Mouse (Mus musculus): ENCODE data around the gene Rbfox1. TPM values are rescaled to one million over a fixed set of nuclear protein-coding genes. Genes with fewer than 3 reads are reported as not detected.

Gene Rbfox1
- total and polyA plus RNA-seq, 3 experiments: not detected

DNA sequence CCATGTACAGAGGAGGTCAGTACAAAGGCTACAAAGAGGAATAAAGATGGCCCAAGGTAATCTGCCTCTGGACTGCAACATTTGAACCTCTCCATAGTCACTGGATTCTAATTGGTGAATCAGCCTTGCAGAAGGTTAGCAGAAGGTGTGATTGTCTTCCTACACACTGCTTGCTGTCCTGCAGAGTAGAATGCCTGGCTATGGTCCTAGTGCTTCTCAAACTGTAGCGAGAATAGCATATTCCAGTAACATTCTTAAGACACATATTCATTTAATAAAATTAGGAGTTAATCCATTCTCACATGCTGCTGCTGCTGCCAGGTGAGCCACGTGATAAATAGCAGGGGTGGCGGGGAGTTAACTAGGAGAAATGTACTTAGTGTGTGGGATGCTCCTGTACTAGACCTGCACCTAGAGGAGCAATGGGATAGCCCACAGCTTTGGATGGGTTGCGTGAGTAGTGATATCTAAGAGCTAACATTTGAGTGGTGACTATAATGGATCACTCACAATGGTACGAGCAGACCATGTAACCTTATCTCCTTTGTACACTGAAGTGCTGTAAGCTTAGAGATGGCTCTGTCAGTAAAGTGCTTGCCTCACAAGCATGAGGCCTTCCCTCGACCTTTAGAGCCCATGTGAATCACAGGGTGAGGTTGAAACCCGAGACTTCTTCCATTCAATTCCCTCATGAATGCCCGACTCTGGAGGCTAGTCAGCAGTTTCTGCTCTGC lies 511.7 kb downstream of the Rbfox1 start:
- Histone ChIP-seq H3K36me3 (replicated peaks) (no peaks in the 10 kb centered on the region), H3K9me3 (replicated peaks) (peaks cover 6% of the 10 kb centered on the region; the same call in 1 of the 2 replicates), H3K27me3 (ENCODE audit: insufficient read depth, low read length) (no peaks in the 10 kb centered on the region), H3K4me1 (ENCODE audit: insufficient read depth, low read depth, low read length) (no peaks in the 10 kb centered on the region), H3K4me3 (ENCODE audit: low read depth, low read length) (no peak overlapping the region)
- ATAC-seq (ENCODE audit: extremely low read depth, insufficient number of reproducible peaks, low FRiP score, poor library complexity, severe bottlenecking): no peak
- no peak for TF ChIP-seq GATA1 (IDR thresholded peaks at IDR 0.05; ENCODE audit: borderline replicate concordance, low read length)
- TF ChIP-seq GATA2 (IDR thresholded peaks at IDR 0.05; ENCODE audit: borderline replicate concordance, low read depth, low read length): no peak
- TF ChIP-seq TAL1 (conservative IDR thresholded peaks at IDR 0.05; ENCODE audit: low read depth, low read length): no peak
- TF ChIP-seq POLR2AphosphoS5 (IDR thresholded peaks at IDR 0.05; ENCODE audit: insufficient replicate concordance, low read depth, low read length): no peak
- TF ChIP-seq CTCF (IDR thresholded peaks at IDR 0.05; ENCODE audit: low read depth, low read length): no peak
- no peak for DNase-seq (ENCODE audit: low spot score)

GRCm38 (mm10) chr16:6397635-6398034 lies 512.5 kb downstream of the Rbfox1 start:
- H3K27me3 ChIP-seq (ENCODE audit: insufficient read depth, low read length): no peaks in the 10 kb centered on the region
- no peak overlapping the region for H3K4me3 ChIP-seq (ENCODE audit: low read depth, low read length)
- H3K9me3 ChIP-seq (replicated peaks): peaks cover 6% of the 10 kb centered on the region; the same call in 1 of the 2 replicates
- ATAC-seq (ENCODE audit: extremely low read depth, insufficient number of reproducible peaks, low FRiP score, poor library complexity, severe bottlenecking) (no peak), DNase-seq (ENCODE audit: low spot score) (no peak)
- TF ChIP-seq GATA1 (IDR thresholded peaks at IDR 0.05; ENCODE audit: borderline replicate concordance, low read length) (no peak), POLR2AphosphoS5 (IDR thresholded peaks at IDR 0.05; ENCODE audit: insufficient replicate concordance, low read depth, low read length) (no peak), TAL1 (conservative IDR thresholded peaks at IDR 0.05; ENCODE audit: low read depth, low read length) (no peak), CTCF (IDR thresholded peaks at IDR 0.05; ENCODE audit: low read depth, low read length) (no peak), GATA2 (IDR thresholded peaks at IDR 0.05; ENCODE audit: borderline replicate concordance, low read depth, low read length) (no peak)
- no peaks in the 10 kb centered on the region for H3K36me3 ChIP-seq (replicated peaks)
- no peaks in the 10 kb centered on the region for H3K4me1 ChIP-seq (ENCODE audit: insufficient read depth, low read depth, low read length)

- H3K36me3 ChIP-seq (replicated peaks): no peaks in the 10 kb centered on the region
- DNase-seq (ENCODE audit: low spot score): no peak
- no peak overlapping the region for H3K4me3 ChIP-seq (ENCODE audit: low read depth, low read length)
- TF ChIP-seq TAL1 (conservative IDR thresholded peaks at IDR 0.05; ENCODE audit: low read depth, low read length) (no peak), GATA2 (IDR thresholded peaks at IDR 0.05; ENCODE audit: borderline replicate concordance, low read depth, low read length) (no peak), GATA1 (IDR thresholded peaks at IDR 0.05; ENCODE audit: borderline replicate concordance, low read length) (no peak), CTCF (IDR thresholded peaks at IDR 0.05; ENCODE audit: low read depth, low read length) (no peak), POLR2AphosphoS5 (IDR thresholded peaks at IDR 0.05; ENCODE audit: insufficient replicate concordance, low read depth, low read length) (no peak)
- H3K4me1 ChIP-seq (ENCODE audit: insufficient read depth, low read depth, low read length): no peaks in the 10 kb centered on the region
- H3K9me3 ChIP-seq (replicated peaks): peaks cover 6% of the 10 kb centered on the region
- no peaks in the 10 kb centered on the region for H3K27me3 ChIP-seq (ENCODE audit: insufficient read depth, low read length)
- no peak for ATAC-seq (ENCODE audit: extremely low read depth, insufficient number of reproducible peaks, low FRiP score, poor library complexity, severe bottlenecking)
Observed at GRCm38 (mm10) chr16:6402816-6403215, 517.7 kb downstream of the Rbfox1 start.

GRCm38 (mm10) chr16:6414846-6415245 lies 529.7 kb downstream of the Rbfox1 start:
- no peak for TF ChIP-seq CTCF (IDR thresholded peaks at IDR 0.05; ENCODE audit: low read depth, low read length)
- TF ChIP-seq TAL1 (conservative IDR thresholded peaks at IDR 0.05; ENCODE audit: low read depth, low read length): no peak
- TF ChIP-seq GATA2 (IDR thresholded peaks at IDR 0.05; ENCODE audit: borderline replicate concordance, low read depth, low read length): no peak
- no peak overlapping the region for H3K4me3 ChIP-seq (ENCODE audit: low read depth, low read length)
- no peaks in the 10 kb centered on the region; the same call in 1 of the 2 replicates for H3K9me3 ChIP-seq (replicated peaks)
- DNase-seq (ENCODE audit: low spot score) (no peak), ATAC-seq (ENCODE audit: extremely low read depth, insufficient number of reproducible peaks, low FRiP score, poor library complexity, severe bottlenecking) (no peak)
- H3K4me1 ChIP-seq (ENCODE audit: insufficient read depth, low read depth, low read length): no peaks in the 10 kb centered on the region
- no peaks in the 10 kb centered on the region for H3K36me3 ChIP-seq (replicated peaks)
- H3K27me3 ChIP-seq (ENCODE audit: insufficient read depth, low read length): no peaks in the 10 kb centered on the region

DNA sequence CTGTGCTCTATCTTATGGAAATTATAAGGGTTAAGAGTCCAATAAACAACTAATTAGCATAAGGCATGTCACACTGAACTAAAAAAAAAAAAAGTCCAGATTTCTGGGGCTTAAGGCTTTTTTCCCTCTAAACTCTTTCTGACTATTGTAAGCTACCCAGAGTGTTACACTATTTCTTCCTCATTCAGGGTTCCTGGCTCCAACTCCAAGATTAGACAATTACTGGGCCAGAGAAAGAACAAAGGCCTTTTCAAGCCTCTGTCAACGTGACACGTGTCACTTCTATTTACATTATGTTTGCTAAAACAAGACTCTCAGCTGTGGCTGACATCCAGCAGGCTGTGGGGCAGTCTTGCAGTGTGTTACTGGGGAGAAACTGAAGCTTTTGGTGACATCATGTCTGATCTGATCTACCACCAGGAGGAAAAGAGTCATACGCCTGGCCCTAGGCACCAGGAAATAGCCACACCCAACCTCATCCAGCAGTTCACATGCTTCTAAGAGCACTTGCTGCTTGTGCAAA lies 536.5 kb downstream of the Rbfox1 start:
- H3K9me3 ChIP-seq (replicated peaks): peaks cover 4% of the 10 kb centered on the region; the same call in 1 of the 2 replicates
- H3K4me1 ChIP-seq (ENCODE audit: insufficient read depth, low read depth, low read length): no peaks in the 10 kb centered on the region
- no peak overlapping the region for H3K4me3 ChIP-seq (ENCODE audit: low read depth, low read length)
- TF ChIP-seq POLR2AphosphoS5 (IDR thresholded peaks at IDR 0.05; ENCODE audit: insufficient replicate concordance, low read depth, low read length) (no peak), TAL1 (conservative IDR thresholded peaks at IDR 0.05; ENCODE audit: low read depth, low read length) (no peak), GATA2 (IDR thresholded peaks at IDR 0.05; ENCODE audit: borderline replicate concordance, low read depth, low read length) (no peak), CTCF (IDR thresholded peaks at IDR 0.05; ENCODE audit: low read depth, low read length) (no peak), GATA1 (IDR thresholded peaks at IDR 0.05; ENCODE audit: borderline replicate concordance, low read length) (no peak)
- DNase-seq (ENCODE audit: low spot score) (no peak), ATAC-seq (ENCODE audit: extremely low read depth, insufficient number of reproducible peaks, low FRiP score, poor library complexity, severe bottlenecking) (no peak)
- H3K36me3 ChIP-seq (replicated peaks): no peaks in the 10 kb centered on the region
- H3K27me3 ChIP-seq (ENCODE audit: insufficient read depth, low read length): no peaks in the 10 kb centered on the region

DNA sequence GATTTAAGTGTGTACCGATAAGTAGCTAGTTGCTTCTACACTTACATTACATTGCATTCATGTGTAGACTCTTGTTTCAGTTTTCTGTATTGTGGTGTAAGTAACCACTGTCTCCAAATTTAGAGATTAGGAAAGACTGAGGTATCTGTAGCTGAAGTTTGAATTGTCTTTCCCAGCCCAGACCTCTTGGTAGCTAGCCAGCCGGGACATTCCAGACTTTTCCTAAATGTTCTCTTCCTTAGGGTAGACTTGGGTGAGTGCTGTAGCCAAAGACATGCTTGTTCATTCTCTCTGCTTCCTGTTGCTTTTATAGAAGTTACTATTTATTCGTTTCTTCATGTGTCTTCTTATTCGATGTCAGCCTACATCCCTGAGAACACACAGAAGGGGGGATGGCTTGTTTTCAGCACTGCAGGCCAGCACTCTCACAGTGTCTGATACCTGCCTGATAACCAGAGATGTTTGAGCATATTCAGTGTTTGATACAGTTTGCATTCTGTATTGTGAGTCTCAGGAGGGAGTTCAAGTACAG lies 538.8 kb downstream of the Rbfox1 start:
- Histone ChIP-seq H3K4me3 (ENCODE audit: low read depth, low read length) (no peak overlapping the region), H3K4me1 (ENCODE audit: insufficient read depth, low read depth, low read length) (no peaks in the 10 kb centered on the region), H3K27me3 (ENCODE audit: insufficient read depth, low read length) (no peaks in the 10 kb centered on the region), H3K36me3 (replicated peaks) (no peaks in the 10 kb centered on the region), H3K9me3 (replicated peaks) (peaks cover 4% of the 10 kb centered on the region; the same call in 1 of the 2 replicates)
- DNase-seq (ENCODE audit: low spot score) (no peak), ATAC-seq (ENCODE audit: extremely low read depth, insufficient number of reproducible peaks, low FRiP score, poor library complexity, severe bottlenecking) (no peak)
- TF ChIP-seq GATA1 (IDR thresholded peaks at IDR 0.05; ENCODE audit: borderline replicate concordance, low read length): no peak
- no peak for TF ChIP-seq TAL1 (conservative IDR thresholded peaks at IDR 0.05; ENCODE audit: low read depth, low read length)
- TF ChIP-seq GATA2 (IDR thresholded peaks at IDR 0.05; ENCODE audit: borderline replicate concordance, low read depth, low read length): no peak
- TF ChIP-seq CTCF (IDR thresholded peaks at IDR 0.05; ENCODE audit: low read depth, low read length): no peak
- no peak for TF ChIP-seq POLR2AphosphoS5 (IDR thresholded peaks at IDR 0.05; ENCODE audit: insufficient replicate concordance, low read depth, low read length)
